Mouse (Mus musculus): ENCODE measurements around the gene Gm10972. TPM values are rescaled to one million over a fixed set of nuclear protein-coding genes. Genes with fewer than 3 reads are reported as not detected.
A peak's percentile ranks its signal among the peaks of the same experiment; 100 is the strongest.
"Not testable (repeated sequence)": the region's sequence is repeated elsewhere in the genome, so short reads cannot be mapped to it uniquely, and the experiment has no call there.

Gene Gm10972
- polyA plus RNA-seq, 1 experiment from 2014 or later: not detected

DNA sequence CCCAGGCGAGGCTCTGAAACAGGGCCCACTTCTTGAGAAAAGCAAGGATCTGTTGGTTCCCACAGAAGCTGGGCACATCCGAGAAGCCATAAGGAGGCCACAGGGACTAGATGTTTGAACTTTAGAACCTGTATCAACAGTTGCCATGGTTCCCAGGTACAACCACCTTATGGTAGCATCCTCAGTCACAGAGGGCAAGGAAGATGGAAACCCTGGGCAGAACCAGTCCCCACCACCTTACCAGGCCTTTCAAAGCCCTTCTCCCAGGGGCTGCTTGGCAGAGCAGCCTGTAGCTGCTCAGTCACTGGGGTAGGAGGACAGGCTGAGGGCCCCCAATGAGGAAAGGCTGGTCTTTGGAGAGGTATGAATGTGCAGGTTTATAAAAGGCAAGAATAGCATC lies 17.9 kb downstream of the Gm10972 start:
- not testable (repeated sequence) for H3K9me3 ChIP-seq; H3K27me3 ChIP-seq (replicated peaks); H3K4me1 ChIP-seq; H3K9ac ChIP-seq; H3K4me2 ChIP-seq; ATAC-seq (ENCODE audit: insufficient read depth, low FRiP score, low read depth); H3K27ac ChIP-seq; H3K36me3 ChIP-seq; H3K4me3 ChIP-seq (replicated peaks)
- WGBS: 86% methylated on average over 2 of the region's 2 CpGs

DNA sequence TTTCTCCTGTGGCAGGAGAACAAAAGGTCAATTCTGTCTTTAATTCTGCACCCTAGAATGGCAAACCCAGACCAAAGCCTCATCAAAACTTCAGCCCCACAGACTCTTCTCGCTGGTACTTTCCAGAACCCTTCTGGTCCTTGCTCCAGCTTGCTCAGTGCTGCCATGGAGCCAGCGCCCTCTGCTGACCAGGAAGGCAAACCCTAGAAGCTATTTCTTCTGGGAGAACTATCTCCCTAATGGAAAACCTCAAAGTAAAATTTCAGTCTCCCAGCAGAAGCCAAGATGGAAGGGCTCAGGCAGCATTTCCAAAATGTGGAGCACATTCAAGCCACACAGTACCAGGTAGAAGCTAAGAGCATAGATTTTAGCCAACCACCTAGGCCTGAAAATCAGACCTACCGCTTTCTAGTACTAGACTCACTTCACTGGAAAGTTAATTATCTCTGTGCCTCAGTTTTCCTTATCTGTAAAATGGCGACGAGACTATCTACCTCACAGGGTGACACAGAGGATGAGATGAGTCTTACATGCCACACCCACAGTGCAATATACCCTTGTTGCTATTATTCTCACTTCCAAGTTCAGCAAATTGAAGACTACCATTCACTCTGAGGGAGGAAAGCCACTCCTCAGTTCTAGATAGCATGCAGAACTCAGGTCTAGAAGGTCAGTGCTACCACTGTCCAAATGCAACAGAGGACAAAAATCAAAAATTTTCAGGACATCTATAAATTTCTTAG lies 22.3 kb downstream of the Gm10972 start:
- not testable (repeated sequence) for H3K36me3 ChIP-seq; H3K27me3 ChIP-seq (replicated peaks); H3K4me2 ChIP-seq; H3K27ac ChIP-seq; H3K9ac ChIP-seq; H3K4me1 ChIP-seq; H3K4me3 ChIP-seq (replicated peaks); H3K9me3 ChIP-seq
- ATAC-seq (ENCODE audit: insufficient read depth, low FRiP score, low read depth): peak; percentile 33; the same call in 1 of the 2 replicates
- WGBS: 58% methylated on average over 4 of the region's 5 CpGs

DNA sequence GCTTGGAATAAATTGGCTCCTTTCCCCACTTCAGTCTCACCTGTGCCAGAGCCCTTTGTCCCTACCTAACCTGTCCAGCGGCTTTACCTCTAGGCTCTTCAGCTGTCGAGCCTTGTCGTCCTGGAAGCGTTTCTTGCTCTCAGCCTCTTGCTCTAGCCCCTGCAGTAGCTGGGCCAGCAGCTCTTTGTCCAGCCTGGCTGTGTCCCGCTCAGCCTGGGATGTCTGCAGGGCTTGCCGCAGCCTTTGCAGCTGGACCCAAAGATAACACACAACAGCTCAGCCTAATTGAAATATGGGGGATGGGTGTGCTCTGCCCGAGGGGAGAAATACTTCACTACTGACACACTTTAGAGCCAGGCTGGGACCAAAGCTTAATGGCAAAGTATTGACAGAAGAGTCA lies 23.0 kb downstream of the Gm10972 start:
- H3K4me2 ChIP-seq: not testable (repeated sequence)

DNA sequence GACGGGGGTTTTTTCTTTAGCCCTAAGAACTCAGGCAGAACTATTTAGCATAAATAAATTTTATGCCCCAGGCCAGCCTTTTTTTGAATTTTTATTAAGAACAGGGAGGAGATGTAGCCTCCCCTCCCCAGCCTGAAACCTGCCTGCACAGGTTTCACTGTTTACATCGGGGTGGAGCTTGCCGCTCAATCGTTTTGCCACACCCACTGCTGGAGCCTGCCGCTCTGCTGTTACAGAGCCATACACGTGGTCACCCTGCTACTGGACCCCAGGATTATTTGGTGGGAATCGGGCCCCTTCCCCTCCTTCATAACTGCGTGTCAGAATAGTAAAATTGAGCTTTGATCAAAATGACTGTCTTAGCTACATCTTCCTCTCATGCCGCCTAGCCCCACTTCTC lies 32.2 kb downstream of the Gm10972 start:
- WGBS: 63% methylated on average over 9 of the region's 9 CpGs
- H3K4me1 ChIP-seq; H3K4me3 ChIP-seq (replicated peaks); H3K4me2 ChIP-seq; ATAC-seq (ENCODE audit: insufficient read depth, low FRiP score, low read depth); H3K27ac ChIP-seq; H3K36me3 ChIP-seq; H3K27me3 ChIP-seq (replicated peaks); H3K9me3 ChIP-seq; H3K9ac ChIP-seq: not testable (repeated sequence)

More for the DNA sequence above, 23.0 kb downstream of the Gm10972 start:
- peak; percentile 76; the same call in 1 of the 2 replicates for ATAC-seq (ENCODE audit: insufficient read depth, low FRiP score, low read depth)
- not testable (repeated sequence) for H3K36me3 ChIP-seq; H3K4me1 ChIP-seq; H3K27me3 ChIP-seq (replicated peaks); H3K4me3 ChIP-seq (replicated peaks); H3K9me3 ChIP-seq; H3K9ac ChIP-seq; H3K27ac ChIP-seq
- WGBS: 20% methylated on average over 7 of the region's 7 CpGs

DNA sequence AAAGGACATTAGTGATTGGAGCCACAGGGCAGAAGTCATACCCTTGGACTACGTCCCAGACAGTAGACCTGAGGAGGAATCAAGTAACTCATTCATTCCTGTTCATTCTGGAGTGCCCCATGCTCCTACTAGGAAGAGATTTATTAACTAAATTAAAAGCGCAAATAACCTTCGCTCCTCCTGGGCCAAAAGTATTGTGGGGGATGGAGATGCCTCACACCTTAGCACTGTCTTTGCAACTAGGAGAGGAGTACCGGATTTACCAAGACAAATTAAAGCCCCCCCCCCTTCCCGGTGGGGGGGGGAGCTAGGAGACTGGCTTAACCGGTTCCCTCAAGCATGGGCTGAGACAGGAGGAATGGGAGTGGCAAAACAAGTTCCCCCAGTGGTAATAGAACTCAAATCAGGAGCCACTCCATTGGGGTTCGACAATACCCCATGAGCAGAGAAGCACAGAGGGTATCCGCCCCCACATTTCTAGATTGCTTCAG lies 36.5 kb downstream of the Gm10972 start:
- ATAC-seq (ENCODE audit: insufficient read depth, low FRiP score, low read depth): peak; percentile 31; the same call in 1 of the 2 replicates
- no peak overlapping the region for H3K27ac ChIP-seq
- WGBS: 72% methylated on average over 8 of the region's 8 CpGs

DNA sequence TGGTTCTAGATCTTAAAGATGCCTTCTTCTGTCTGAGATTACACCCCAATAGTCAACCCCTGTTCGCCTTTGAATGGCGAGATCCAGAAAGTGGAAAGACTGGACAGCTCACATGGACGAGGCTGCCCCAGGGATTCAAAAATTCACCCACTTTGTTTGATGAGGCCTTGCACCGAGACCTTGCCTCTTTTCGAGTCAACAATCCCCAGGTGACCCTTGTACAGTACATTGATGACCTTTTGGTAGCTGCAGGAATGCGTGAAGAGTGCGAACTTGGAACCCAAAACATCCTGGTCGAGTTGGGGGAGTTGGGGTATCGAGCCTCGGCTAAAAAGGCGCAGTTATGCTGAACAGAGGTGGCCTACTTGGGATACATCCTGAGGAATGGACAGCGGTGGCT lies 37.1 kb downstream of the Gm10972 start:
- H3K9ac ChIP-seq; H3K4me1 ChIP-seq; H3K27ac ChIP-seq; ATAC-seq (ENCODE audit: insufficient read depth, low FRiP score, low read depth); H3K9me3 ChIP-seq; H3K4me3 ChIP-seq (replicated peaks); H3K27me3 ChIP-seq (replicated peaks); H3K4me2 ChIP-seq; H3K36me3 ChIP-seq: not testable (repeated sequence)
- 86% methylated on average over 12 of the region's 12 CpGs for WGBS

More for the DNA sequence above, 36.5 kb downstream of the Gm10972 start:
- no peaks in the 10 kb centered on the region for H3K36me3 ChIP-seq
- H3K9ac ChIP-seq: no peak overlapping the region
- no peak overlapping the region for H3K4me2 ChIP-seq
- no peaks in the 10 kb centered on the region for H3K27me3 ChIP-seq (replicated peaks)
- H3K4me3 ChIP-seq (replicated peaks): no peak overlapping the region
- no peaks in the 10 kb centered on the region for H3K9me3 ChIP-seq
- no peaks in the 10 kb centered on the region for H3K4me1 ChIP-seq

DNA sequence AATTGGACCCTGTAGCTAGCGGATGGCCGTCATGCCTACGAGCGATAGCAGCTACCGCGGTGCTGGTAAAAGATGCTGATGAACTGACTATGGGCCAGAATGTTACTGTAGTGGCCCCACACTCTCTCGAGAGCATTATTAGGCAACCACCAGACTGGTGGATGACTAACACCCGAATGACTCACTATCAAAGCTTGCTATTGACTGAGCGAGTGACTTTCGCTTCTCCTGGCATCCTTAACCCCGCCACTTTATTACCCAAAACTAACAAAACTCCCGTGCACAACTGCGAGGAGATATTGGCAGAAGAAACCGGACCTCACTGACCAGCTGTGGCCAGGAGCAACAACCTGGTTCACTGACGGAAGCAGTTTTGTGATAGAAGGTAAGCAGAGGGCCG lies 37.9 kb downstream of the Gm10972 start:
- peak overlapping the region; percentile 26; the same call in 1 of the 2 replicates for H3K27ac ChIP-seq
- H3K27me3 ChIP-seq (replicated peaks): no peaks in the 10 kb centered on the region
- no peaks in the 10 kb centered on the region for H3K36me3 ChIP-seq
- no peak; the same call in 1 of the 2 replicates for ATAC-seq (ENCODE audit: insufficient read depth, low FRiP score, low read depth)
- H3K9ac ChIP-seq: no peak overlapping the region
- no peak overlapping the region for H3K4me3 ChIP-seq (replicated peaks)
- no peaks in the 10 kb centered on the region for H3K4me1 ChIP-seq
- WGBS: 76% methylated on average over 16 of the region's 16 CpGs
- no peak overlapping the region for H3K4me2 ChIP-seq
- no peaks in the 10 kb centered on the region for H3K9me3 ChIP-seq

DNA sequence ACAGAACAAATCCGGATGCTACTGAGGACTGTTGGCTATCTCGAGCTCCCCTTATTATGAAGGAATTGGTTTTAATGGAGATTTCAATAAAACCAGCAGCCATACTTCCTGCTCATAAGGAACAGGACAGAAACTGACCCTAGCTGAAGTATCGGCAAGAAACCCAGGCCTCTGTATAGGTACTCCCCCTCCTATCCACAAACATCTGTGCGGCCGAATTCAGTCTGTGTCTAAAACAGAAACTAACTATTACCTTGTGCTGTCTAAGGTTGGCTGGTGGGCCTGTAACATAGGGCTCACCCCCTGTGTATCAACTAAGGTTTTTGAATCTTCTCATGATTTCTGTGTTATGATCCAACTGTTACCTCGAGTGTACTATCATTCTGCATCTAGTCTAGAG lies 40.7 kb downstream of the Gm10972 start:
- no peak overlapping the region for H3K27ac ChIP-seq
- no peaks in the 10 kb centered on the region for H3K4me1 ChIP-seq
- H3K9me3 ChIP-seq: no peaks in the 10 kb centered on the region
- H3K27me3 ChIP-seq (replicated peaks): no peaks in the 10 kb centered on the region
- no peaks in the 10 kb centered on the region for H3K36me3 ChIP-seq
- no peak overlapping the region for H3K4me2 ChIP-seq
- 78% methylated on average over 6 of the region's 6 CpGs for WGBS
- no peak overlapping the region for H3K4me3 ChIP-seq (replicated peaks)
- no peak for ATAC-seq (ENCODE audit: insufficient read depth, low FRiP score, low read depth)
- H3K9ac ChIP-seq: no peak overlapping the region

DNA sequence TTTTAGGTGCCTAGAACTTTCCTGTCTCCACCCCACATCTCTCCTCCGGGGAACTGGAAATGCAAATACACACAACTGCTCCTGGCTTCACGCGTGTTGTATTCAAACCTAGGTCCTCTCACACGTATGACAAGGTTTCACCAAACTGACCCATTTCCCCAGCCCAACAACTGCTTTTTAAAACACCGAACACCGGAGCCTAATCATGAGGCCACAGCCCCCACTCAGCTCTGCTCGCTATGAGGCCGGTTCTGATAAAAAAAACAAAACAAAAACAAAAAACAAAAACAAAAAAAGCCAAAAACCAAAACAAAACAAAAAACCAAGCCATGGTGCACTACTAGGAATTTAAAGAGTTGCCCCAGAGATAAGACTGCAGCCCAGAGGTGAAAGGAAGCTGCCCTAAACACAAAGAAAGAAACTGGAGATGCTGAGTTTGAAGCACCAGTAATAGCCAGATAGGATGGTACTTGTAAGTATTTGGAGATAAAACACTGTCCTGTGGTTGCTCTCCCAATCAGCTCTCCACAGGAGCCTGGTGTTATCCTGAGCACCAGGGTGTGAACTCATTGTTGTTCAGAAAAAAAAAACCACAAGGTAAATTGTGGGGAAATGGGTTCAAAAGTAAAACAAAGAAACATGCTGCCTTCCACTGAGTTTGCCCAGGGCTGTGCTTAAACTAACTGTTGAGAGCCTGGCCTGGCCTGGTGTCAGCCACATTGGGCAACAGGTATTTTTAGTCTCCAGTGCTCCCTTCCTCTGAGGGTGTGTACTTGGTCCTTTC lies 43.3 kb downstream of the Gm10972 start:
- H3K27ac ChIP-seq; H3K9me3 ChIP-seq; H3K4me1 ChIP-seq; H3K4me3 ChIP-seq (replicated peaks); H3K9ac ChIP-seq; H3K36me3 ChIP-seq; H3K4me2 ChIP-seq; H3K27me3 ChIP-seq (replicated peaks): not testable (repeated sequence)
- peak; percentile 63; the same call in 1 of the 2 replicates for ATAC-seq (ENCODE audit: insufficient read depth, low FRiP score, low read depth)
- WGBS: 84% methylated on average over 8 of the region's 8 CpGs

DNA sequence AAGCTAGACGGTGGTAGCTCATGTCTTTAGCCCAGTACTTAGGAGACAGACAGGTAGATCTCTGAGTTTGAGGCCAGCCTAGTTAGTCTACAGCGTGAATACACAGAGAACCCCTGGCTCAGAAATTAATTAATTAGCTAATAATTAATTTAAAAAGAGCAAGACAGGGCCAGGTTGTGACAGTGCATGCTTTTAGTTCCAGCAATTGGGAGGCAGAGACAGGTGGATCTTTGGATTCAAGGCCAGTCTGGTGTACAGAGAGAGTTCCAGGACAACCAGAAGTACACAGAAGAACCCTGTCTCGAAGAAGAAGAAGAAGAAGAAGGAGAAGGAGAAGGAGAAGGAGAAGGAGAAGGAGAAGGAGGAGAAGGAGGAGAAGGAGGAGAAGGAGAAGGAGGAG lies 45.8 kb downstream of the Gm10972 start:
- not testable (repeated sequence) for H3K4me2 ChIP-seq; H3K27ac ChIP-seq; H3K9me3 ChIP-seq; H3K27me3 ChIP-seq (replicated peaks); H3K9ac ChIP-seq; ATAC-seq (ENCODE audit: insufficient read depth, low FRiP score, low read depth); H3K4me1 ChIP-seq; H3K4me3 ChIP-seq (replicated peaks); H3K36me3 ChIP-seq
- 85% methylated on average over 3 of the region's 3 CpGs for WGBS

DNA sequence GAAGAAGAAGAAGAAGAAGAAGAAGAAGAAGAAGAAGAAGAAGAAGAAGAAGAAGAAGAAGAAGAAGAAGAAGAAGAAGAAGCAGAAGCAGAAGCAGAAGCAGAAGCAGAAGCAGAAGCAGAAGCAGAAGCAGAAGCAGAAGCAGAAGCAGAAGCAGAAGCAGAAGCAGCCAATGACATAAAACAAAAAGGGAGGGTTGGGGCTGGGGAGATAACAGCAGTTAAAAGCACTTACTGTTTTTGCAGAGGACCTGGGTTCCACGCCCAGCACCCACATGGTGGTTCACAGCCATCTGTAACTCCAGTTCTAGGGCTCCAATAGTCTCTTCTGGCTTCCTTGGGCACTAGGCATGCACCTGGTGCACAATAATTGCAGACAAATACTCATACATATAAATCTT lies 46.3 kb downstream of the Gm10972 start:
- not testable (repeated sequence) for H3K9ac ChIP-seq; ATAC-seq (ENCODE audit: insufficient read depth, low FRiP score, low read depth); H3K36me3 ChIP-seq; H3K4me1 ChIP-seq; H3K27me3 ChIP-seq (replicated peaks); H3K27ac ChIP-seq; H3K4me2 ChIP-seq; H3K4me3 ChIP-seq (replicated peaks); H3K9me3 ChIP-seq
- 63% methylated on average over 1 of the region's 1 CpGs for WGBS

DNA sequence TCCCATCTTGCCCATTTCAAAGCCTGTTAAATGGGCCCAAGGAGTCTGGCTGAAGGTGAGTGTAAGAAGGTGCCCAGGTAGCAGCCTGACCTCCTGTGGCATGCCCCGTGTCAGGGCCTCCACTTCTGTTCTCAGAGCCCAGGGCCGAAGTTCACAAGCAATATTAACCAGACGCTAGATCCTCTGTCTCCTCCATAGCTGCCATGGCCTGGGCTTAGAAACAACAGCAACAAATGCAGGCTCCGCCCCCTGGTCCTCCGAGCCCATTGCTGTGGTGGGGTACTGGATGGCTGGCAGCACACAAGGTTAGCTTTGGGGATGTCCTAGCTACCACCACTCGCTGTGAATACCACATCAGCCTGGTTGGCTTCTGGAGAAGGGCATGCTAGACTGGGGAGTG lies 47.2 kb downstream of the Gm10972 start:
- H3K4me3 ChIP-seq (replicated peaks); H3K4me1 ChIP-seq; H3K27ac ChIP-seq; H3K9me3 ChIP-seq; ATAC-seq (ENCODE audit: insufficient read depth, low FRiP score, low read depth); H3K27me3 ChIP-seq (replicated peaks); H3K36me3 ChIP-seq; H3K4me2 ChIP-seq; H3K9ac ChIP-seq: not testable (repeated sequence)
- WGBS: 57% methylated on average over 6 of the region's 6 CpGs

Measured in stomach, embryonic 15.5 days (tissue).